Mouse (Mus musculus) lung, postnatal 10 days (tissue): Measurements from ENCODE around the gene Fam19a5.

ENCODE experiments used
- DNase-seq: peaks from one replicate; pipeline ENCODE4 v3.0.0; 2021

The Fam19a5 gene

DNA sequence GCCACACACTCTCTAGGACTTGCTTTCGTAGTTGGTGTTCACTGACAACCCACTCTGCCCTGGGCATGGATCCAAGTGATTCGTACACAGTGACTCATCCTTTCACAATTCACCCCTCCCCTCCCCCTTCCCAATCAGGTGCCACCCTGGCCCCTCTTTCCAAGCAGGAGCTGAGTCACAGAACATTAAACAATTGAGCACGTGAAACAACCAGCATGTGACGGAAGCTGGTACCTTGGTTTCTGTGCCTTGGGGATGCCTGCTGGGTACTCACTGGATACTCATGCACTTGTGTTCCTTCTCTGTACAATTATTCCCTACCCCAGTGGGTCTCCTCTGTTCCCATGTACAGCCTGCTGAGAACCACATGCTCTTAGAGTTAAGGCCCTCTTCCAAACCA lies 53.0 kb downstream of the Fam19a5 start:
- DNase-seq, result peak; percentile 7

DNA sequence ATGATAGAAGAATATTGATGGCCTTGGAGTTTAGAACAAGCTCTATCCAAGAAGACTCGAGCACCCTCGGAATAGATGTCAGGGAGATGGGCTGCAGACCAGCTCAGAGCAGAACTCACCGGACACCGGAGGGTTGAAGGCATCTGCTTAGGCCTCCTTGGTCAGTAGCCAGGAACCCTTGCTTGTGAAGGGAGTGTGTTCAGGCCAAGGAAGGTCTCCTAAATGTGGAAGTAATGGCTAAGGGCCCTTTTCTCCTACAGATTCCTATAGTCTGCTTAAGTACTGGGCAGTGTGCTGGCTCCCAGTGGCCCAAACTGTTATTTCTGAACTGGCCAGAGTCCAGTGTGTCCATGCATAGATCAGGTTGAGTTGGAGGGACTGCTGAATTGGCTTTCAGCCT lies 53.7 kb downstream of the Fam19a5 start:
- no peak for DNase-seq

DNA sequence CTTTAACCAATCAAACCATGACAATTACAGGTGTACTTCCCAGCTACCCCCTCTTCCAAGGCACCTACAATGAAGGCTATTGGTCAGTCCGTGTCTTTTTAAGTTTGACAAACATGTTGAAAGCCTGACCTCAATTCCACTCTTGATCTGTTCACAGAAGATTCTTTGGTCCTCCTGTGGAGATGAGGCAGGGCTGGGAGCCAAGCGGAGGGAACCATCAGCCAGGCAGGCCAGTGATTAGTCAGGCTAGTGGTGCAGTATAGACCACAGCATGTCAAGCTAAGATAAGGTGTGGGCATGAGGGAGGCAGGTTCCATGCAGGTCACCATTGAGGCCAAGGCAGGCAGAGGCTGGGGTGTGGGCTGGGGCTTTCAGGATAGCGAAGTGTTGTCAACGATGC lies 54.5 kb downstream of the Fam19a5 start:
- DNase-seq, result no peak

- no peak for DNase-seq
Measured at GRCm38 (mm10) chr15:87603316-87603715, 59.2 kb downstream of the Fam19a5 start.

GRCm38 (mm10) chr15:87605504-87606280 lies 61.6 kb downstream of the Fam19a5 start:
- DNase-seq, result no peak

DNA sequence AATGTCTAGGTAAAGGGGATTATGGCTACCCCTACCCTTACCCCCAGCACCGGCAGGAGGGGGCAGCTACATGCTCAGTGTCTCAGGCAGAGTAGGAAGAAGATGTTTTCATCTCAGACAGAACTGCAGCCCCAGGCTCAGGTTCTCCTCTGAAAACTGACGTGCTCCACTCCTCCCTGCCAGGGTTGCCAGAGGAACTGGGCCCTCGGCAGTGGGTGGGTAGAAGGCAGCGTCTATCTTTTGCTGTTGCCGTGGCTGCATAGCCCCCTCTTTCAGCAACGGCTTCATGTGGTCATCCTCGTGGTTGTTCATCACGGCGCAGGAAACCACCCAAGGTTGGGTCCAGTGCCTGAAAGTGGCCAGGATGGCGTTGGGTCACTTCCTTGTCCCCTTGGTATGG lies 62.6 kb downstream of the Fam19a5 start:
- no peak for DNase-seq

GRCm38 (mm10) chr15:87609236-87609635 lies 65.1 kb downstream of the Fam19a5 start:
- no peak for DNase-seq

DNA sequence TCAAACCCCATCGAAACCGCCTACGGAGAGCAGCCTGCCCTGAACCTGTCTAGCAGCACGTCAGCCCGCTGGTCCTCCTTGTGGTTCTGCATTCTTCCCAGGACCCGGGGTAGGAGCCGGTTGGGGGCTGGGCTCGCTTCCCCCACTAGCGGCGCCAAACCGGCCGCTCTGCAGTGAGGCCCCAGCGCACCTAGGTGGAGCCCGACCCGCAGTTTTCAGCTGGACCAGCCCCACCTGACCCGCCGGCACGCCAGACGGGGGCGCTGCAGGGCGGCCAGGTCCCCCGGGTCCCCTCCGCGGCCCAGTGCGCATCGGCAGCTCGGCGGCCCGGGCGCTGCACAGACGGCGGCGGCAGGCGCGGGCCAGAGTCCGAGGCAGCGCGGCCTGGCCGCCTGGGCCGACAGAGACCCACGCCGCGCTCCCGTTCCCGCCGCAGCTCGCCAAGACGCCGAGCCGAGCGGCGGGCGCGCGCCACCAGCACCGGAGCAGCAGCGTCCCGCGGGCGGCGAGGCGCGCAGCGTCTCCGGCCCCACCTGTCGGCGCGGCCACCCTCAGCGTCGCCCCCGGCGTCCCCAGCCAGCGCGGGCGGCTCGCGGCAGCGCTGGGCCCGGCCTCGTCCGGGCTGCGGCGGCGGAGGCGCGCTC lies 80.0 kb downstream of the Fam19a5 start:
- DNase-seq, result peak; percentile 75

- DNase-seq, result no peak
Measured at GRCm38 (mm10) chr15:87624610-87625091, 80.6 kb downstream of the Fam19a5 start.

GRCm38 (mm10) chr15:87625236-87626023 lies 81.3 kb downstream of the Fam19a5 start:
- peak; percentile 82 for DNase-seq

DNA sequence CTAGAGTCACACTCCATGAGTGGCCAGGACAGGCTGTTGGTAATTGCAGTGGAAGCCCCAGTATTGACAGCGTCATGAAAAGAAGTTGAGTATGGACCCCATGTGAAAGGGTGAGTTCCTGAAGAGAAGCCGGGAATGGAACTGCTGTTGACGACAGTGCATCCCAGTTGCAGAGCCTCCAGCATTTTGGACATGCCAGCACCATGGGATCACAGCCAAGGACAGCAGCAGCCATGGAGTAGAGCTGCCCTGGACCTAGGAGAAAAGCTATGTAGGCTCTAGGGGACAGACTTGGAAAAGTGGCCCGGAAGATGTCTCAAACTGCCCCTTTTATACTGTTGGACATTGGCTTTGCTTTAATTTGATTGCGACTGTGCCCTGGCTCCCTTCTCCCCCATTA lies 91.2 kb downstream of the Fam19a5 start:
- no peak for DNase-seq

- no peak for DNase-seq
Measured at GRCm38 (mm10) chr15:87636407-87636806, 92.3 kb downstream of the Fam19a5 start.

GRCm38 (mm10) chr15:87637234-87637633 lies 93.1 kb downstream of the Fam19a5 start:
- DNase-seq, result no peak

GRCm38 (mm10) chr15:87638270-87638669 lies 94.2 kb downstream of the Fam19a5 start:
- DNase-seq, result no peak

DNA sequence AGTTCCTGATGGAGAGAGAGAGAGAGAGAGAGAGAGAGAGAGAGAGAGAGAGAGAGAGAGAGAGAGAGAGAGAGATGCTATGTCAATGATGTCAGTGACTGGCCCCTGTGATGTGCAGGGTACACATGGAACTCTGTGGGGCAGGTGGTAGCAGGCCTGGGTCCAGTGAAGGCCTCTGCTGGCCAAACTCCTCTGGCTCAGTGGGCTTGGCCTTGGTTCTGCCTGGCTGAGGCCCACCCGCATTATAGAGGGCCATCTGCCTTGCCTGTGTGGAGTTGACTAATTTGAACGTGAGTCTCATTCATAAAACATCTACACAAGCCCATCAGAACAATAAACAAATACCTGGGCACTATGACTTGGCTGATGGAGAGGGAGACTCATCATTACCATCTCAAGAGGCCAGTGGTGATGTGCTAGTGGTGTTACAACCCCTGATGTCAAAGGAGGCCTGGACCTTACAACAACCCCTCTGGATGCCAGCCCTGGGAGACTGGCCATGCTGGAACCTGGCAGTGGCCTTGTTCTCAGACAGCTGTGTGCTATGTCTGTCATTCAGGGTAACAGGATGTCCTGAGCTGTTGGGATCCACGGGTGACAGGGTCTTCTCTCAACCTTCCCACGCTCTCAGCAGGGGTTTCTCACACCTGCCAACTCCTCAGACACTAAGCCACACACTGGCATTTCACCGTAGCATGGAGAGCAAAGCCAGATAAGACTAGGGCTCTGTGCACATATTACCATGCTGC lies 102.4 kb downstream of the Fam19a5 start:
- DNase-seq, result no peak

GRCm38 (mm10) chr15:87649651-87650050 lies 105.6 kb downstream of the Fam19a5 start:
- DNase-seq, result no peak

DNA sequence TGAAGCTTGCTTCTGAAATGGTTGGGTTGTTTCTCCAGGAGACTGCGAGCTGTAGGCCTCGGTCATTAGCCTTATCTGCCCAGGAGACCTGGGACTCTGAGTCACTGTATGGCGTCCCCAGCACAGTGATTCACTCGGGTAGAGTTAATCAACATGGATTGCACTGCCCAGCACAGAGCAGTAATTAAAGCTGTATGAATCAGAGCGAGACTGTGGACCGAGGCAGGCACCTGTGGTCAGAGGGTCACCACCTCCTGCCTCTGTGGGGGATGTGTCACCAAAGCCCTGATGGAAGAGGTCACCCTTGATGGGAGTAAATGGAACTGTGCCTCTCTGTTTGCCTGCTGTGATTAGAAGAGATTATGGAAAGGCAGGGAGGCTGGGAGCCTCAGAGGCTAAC lies 110.5 kb downstream of the Fam19a5 start:
- no peak for DNase-seq

DNA sequence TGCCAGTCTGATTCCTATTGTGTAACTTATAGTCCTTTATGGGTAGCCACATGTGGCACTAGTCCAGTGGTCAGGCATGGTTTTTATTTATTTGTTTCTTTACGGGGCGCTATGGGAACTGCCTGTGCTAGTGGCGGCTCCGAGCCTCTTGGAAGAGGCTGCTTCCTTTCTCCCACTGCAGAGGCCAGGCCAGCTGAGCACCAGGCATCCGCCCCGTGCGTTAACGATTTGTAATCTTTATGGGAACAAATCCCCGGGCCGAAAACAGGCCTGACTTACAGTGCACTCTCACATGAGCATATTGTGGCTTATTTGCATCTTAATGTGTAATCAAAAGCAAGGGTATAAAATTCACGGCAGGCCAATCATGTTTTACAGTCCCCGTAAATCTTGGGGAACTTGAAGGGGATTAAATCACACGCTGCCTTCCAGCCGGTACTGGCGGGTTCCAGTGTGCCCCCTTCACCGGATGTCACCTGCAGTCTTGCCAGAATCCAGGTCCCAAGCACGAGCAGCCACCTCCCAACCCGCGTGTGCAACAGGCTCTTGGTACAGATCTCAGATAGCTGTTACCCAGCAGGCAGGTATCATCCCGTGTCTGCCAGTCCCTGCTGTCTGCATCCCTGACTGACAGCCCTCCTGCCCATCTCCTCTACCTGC lies 112.5 kb downstream of the Fam19a5 start:
- no peak for DNase-seq

- DNase-seq, result no peak
Measured at GRCm38 (mm10) chr15:87659729-87660128, 115.6 kb downstream of the Fam19a5 start.

DNA sequence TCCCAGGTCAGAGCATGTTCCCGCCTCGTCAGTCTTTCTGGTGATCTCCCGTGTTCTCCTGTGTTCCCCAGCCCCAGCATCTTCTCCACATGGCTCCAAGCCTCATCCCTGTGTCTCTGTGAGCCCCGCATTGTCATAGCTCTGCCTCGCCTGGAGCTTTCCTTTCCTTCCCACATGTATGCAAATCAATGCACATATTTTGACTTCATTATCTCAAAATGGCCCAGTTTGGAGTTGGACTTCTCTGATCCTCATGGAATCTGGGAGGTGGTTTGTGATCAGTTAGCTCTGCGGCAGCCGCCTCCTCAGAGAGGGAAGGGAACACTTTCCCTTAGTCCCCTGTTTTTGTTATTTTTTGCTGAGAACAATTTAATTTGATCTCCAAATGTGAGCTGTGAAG lies 117.9 kb downstream of the Fam19a5 start:
- no peak for DNase-seq

DNA sequence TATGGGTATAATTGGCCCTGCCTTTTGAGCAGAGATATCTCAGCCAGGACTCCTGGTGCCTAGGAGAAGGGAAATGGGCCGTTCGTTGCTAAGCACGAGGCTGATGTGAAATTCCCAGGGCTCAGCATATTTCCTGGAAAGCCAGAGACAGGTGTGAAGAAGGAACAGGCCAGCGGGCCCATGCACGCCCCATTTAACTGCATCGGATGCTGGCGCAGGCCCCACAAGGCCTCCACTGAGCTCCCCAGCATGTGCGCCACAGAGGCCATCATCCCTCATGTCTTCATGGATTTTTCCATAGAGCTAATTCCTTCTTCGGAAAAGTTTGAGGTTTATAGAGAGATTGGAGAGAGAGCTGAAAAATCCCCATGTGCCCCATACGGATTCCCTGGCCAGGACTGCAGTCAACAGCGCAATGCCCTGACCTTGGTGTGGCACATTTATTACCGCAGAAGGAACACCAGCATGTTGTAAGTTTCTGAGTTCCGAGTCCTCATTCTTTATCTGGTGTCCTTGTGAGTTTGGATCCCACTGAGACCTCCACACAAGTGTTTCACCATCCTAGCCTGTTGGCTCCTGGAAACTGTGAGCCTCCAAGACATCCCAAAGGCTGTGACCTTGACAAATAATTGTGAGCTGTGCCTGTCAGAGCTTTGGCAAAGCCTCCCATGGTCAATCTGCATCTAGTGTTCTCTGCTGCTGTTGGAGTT lies 122.1 kb downstream of the Fam19a5 start:
- DNase-seq, result no peak

DNA sequence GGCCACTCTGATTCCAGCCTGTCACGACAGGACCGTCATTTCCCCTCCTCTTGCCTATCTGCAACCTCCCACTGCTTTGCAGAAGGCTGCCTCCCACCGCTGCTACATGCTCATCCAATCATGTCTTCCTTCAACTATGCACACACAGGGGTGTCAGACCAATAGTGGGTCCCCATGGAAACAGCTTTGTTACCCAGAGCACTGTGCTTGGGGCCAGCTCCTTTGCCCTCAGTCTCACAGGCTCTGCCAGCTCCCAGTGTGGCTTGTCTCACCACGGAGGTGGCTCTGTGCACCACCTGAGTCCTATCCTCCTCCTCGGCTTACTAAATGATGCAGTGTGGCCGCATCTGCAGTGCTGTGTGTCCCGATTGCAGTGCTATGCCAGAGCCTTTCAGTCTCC lies 123.3 kb downstream of the Fam19a5 start:
- DNase-seq, result no peak
